13 mouse cellular contexts compared by ENCODE assay signal in genomic region chr16:91978846-91979245, GRCm38 (mm10).
A peak's percentile ranks its signal among the peaks of the same experiment; 100 is the strongest.
DNase-seq lines count a peak whose midpoint lies in the region; ATAC-seq and TF ChIP-seq lines count a peak whose summit lies in the region.
"Had no signal": no experiment of that assay in that cellular context is flagged by ENCODE, and none has a peak within 500 bp of the region (broad histone marks: within the 10 kb centered on the region; RNA-seq: fewer than 3 reads in every experiment).

No protein-coding gene starts in this region.

- H3K4me2 ChIP-seq in hindbrain, embryonic 15.5 days, result no peak overlapping the region
- H3K4me2 ChIP-seq in hindbrain, embryonic 12.5 days (replicated peaks), result no peak overlapping the region
- no peak overlapping the region for H3K4me2 ChIP-seq in embryonic facial prominence, embryonic 14.5 days (ENCODE audit: low read depth, low read length)
- H3K4me2 ChIP-seq in kidney, postnatal 0 days (ENCODE audit: low read length), result no peak overlapping the region
- H3K4me2 ChIP-seq: forebrain, embryonic 13.5 days; limb, embryonic 13.5 days; lung, embryonic 15.5 days; midbrain, embryonic 12.5 days; neural tube, embryonic 13.5 days had no signal

- no peaks in the 10 kb centered on the region for H3K36me3 ChIP-seq in hindbrain, embryonic 15.5 days
- no peaks in the 10 kb centered on the region for H3K36me3 ChIP-seq in hindbrain, embryonic 12.5 days
- H3K36me3 ChIP-seq in embryonic facial prominence, embryonic 14.5 days (ENCODE audit: control insufficient read depth, insufficient read depth, low read length), result no peaks in the 10 kb centered on the region
- no peaks in the 10 kb centered on the region for H3K36me3 ChIP-seq in kidney, postnatal 0 days (ENCODE audit: insufficient read depth, low read length)
- H3K36me3 ChIP-seq: limb, embryonic 13.5 days; lung, embryonic 15.5 days; midbrain, embryonic 12.5 days; neural tube, embryonic 13.5 days had no signal

- no peaks in the 10 kb centered on the region for H3K9me3 ChIP-seq in hindbrain, embryonic 15.5 days
- no peaks in the 10 kb centered on the region for H3K9me3 ChIP-seq in hindbrain, embryonic 12.5 days (replicated peaks)
- H3K9me3 ChIP-seq in embryonic facial prominence, embryonic 14.5 days (ENCODE audit: control insufficient read depth, low read length), result no peaks in the 10 kb centered on the region
- H3K9me3 ChIP-seq in kidney, postnatal 0 days (replicated peaks; ENCODE audit: low read length), result no peaks in the 10 kb centered on the region
- H3K9me3 ChIP-seq: forebrain, embryonic 13.5 days; limb, embryonic 13.5 days; lung, embryonic 15.5 days; midbrain, embryonic 12.5 days; neural tube, embryonic 13.5 days had no signal

- DNase-seq in embryo, embryonic 9.5 days (ENCODE audit: extremely low spot score), result peak; percentile 28
- no peak for DNase-seq in embryo, embryonic 10.5 days (ENCODE audit: low spot score)
- peak; percentile 79 for DNase-seq in embryonic facial prominence, embryonic 14.5 days (ENCODE audit: low spot score)
- DNase-seq in kidney, postnatal 0 days (ENCODE audit: low spot score), result peak; percentile 51
- no peak for DNase-seq in cerebellum, postnatal 14 days
- no peak for DNase-seq in layer of hippocampus, postnatal 14 days (ENCODE audit: low spot score in 2 of 2)

- H3K9ac ChIP-seq in hindbrain, embryonic 15.5 days, result no peak overlapping the region
- no peak overlapping the region for H3K9ac ChIP-seq in hindbrain, embryonic 12.5 days
- H3K9ac ChIP-seq in embryonic facial prominence, embryonic 14.5 days (ENCODE audit: low read depth, low read length), result no peak overlapping the region
- no peak overlapping the region for H3K9ac ChIP-seq in kidney, postnatal 0 days (ENCODE audit: low read depth, low read length)
- H3K9ac ChIP-seq: forebrain, embryonic 13.5 days; limb, embryonic 13.5 days; lung, embryonic 15.5 days; midbrain, embryonic 12.5 days; neural tube, embryonic 13.5 days had no signal

- no peak overlapping the region for H3K27ac ChIP-seq in hindbrain, embryonic 15.5 days (replicated peaks)
- H3K27ac ChIP-seq in hindbrain, embryonic 12.5 days, result no peak overlapping the region
- no peak overlapping the region; the same call in 1 of the 2 replicates for H3K27ac ChIP-seq in embryonic facial prominence, embryonic 14.5 days (replicated peaks; ENCODE audit: low read depth, low read length)
- peak overlapping the region; percentile 68 for H3K27ac ChIP-seq in kidney, postnatal 0 days
- H3K27ac ChIP-seq: forebrain, embryonic 13.5 days; limb, embryonic 13.5 days; lung, embryonic 15.5 days; midbrain, embryonic 12.5 days; neural tube, embryonic 13.5 days had no signal

- 28% methylated on average over 5 of the region's 5 CpGs for WGBS in hindbrain, embryonic 15.5 days
- WGBS in hindbrain, embryonic 12.5 days, result 39% methylated on average over 5 of the region's 5 CpGs
- 7% methylated on average over 5 of the region's 5 CpGs for WGBS in embryonic facial prominence, embryonic 14.5 days
- 9% methylated on average over 5 of the region's 5 CpGs for WGBS in kidney, postnatal 0 days

- H3K4me1 ChIP-seq in hindbrain, embryonic 15.5 days (replicated peaks), result no peaks in the 10 kb centered on the region
- peaks cover 6% of the 10 kb centered on the region; the same call in 1 of the 2 replicates for H3K4me1 ChIP-seq in hindbrain, embryonic 12.5 days
- 0 out of 2 replicates have a peak, but pooled peaks cover 3% of the 10 kb centered on the region for H3K4me1 ChIP-seq in embryonic facial prominence, embryonic 14.5 days (ENCODE audit: control insufficient read depth, insufficient read depth, low read length)
- no peaks in the 10 kb centered on the region; the same call in 1 of the 2 replicates for H3K4me1 ChIP-seq in kidney, postnatal 0 days (replicated peaks; ENCODE audit: insufficient read depth, low read length)
- H3K4me1 ChIP-seq: forebrain, embryonic 13.5 days; lung, embryonic 15.5 days; midbrain, embryonic 12.5 days had no signal

- no peaks in the 10 kb centered on the region for H3K27me3 ChIP-seq in hindbrain, embryonic 15.5 days
- no peaks in the 10 kb centered on the region for H3K27me3 ChIP-seq in hindbrain, embryonic 12.5 days
- no peaks in the 10 kb centered on the region for H3K27me3 ChIP-seq in embryonic facial prominence, embryonic 14.5 days (replicated peaks; ENCODE audit: control insufficient read depth, insufficient read depth, low read length)
- no peaks in the 10 kb centered on the region for H3K27me3 ChIP-seq in kidney, postnatal 0 days (ENCODE audit: insufficient read depth, low read length)
- H3K27me3 ChIP-seq: forebrain, embryonic 13.5 days; limb, embryonic 13.5 days; lung, embryonic 15.5 days; midbrain, embryonic 12.5 days; neural tube, embryonic 13.5 days had no signal

- ATAC-seq in hindbrain, embryonic 15.5 days (ENCODE audit: low FRiP score, low read depth), result 0 out of 2 replicates have a peak, but pooled peaks have one; percentile 19
- ATAC-seq in hindbrain, embryonic 12.5 days (ENCODE audit: low FRiP score), result no peak
- ATAC-seq in embryonic facial prominence, embryonic 14.5 days (ENCODE audit: low read depth), result peak; percentile 55; the same call in 1 of the 2 replicates
- ATAC-seq in kidney, postnatal 0 days (replicated peaks; ENCODE audit: low FRiP score, low read depth), result peak; percentile 81
- ATAC-seq: forebrain, embryonic 13.5 days had no signal

- H3K4me3 ChIP-seq in hindbrain, embryonic 15.5 days, result no peak overlapping the region
- H3K4me3 ChIP-seq in hindbrain, embryonic 12.5 days, result no peak overlapping the region
- no peak overlapping the region for H3K4me3 ChIP-seq in embryonic facial prominence, embryonic 14.5 days (ENCODE audit: low read depth, low read length)
- H3K4me3 ChIP-seq in kidney, postnatal 0 days (replicated peaks; ENCODE audit: low read depth, low read length), result no peak overlapping the region
- H3K4me3 ChIP-seq: forebrain, embryonic 13.5 days; limb, embryonic 13.5 days; lung, embryonic 15.5 days; midbrain, embryonic 12.5 days; neural tube, embryonic 13.5 days had no signal

- TF ChIP-seq CTCF in kidney, postnatal 0 days (IDR thresholded peaks at IDR 0.05; ENCODE audit: low read depth), result no peak

Comparison
In these comparisons a context has a peak if more than half of its experiments do, and no peak if none do; other contexts are left out.
1. DNase-seq: peak in embryo, embryonic 9.5 days (single experiment), embryonic facial prominence, embryonic 14.5 days (single experiment) and kidney, postnatal 0 days (single experiment); none in embryo, embryonic 10.5 days (single experiment), cerebellum, postnatal 14 days (0 of 2) and layer of hippocampus, postnatal 14 days (0 of 2).